ENCODE assay signal across 23 mouse cellular contexts in genomic region chr11:56146708-56147107, GRCm38 (mm10).
DNase-seq lines count a peak whose midpoint lies in the region; ATAC-seq and TF ChIP-seq lines count a peak whose summit lies in the region.
"Had no signal": no experiment of that assay in that cellular context is flagged by ENCODE, and none has a peak within 500 bp of the region (broad histone marks: within the 10 kb centered on the region; RNA-seq: fewer than 3 reads in every experiment).

No protein-coding gene starts in this region.

- no peak for TF ChIP-seq CTCF in layer of hippocampus, adult 2 months (conservative IDR thresholded peaks at IDR 0.05)

- no peak for ATAC-seq in cerebellum, adult (ENCODE audit: insufficient number of reproducible peaks, low FRiP score, low TSS enrichment)
- peak; percentile 53; the same call in 1 of the 2 replicates for ATAC-seq in neural tube, embryonic 13.5 days (ENCODE audit: low read depth)
- ATAC-seq in neural tube, embryonic 15.5 days (ENCODE audit: low FRiP score) = no peak
- ATAC-seq: forebrain, embryonic 16.5 days; intestine, postnatal 0 days; liver, postnatal 0 days; Patski had no signal

- H3K9me3 ChIP-seq in neural tube, embryonic 13.5 days = no peaks in the 10 kb centered on the region
- H3K9me3 ChIP-seq in neural tube, embryonic 15.5 days (replicated peaks) = no peaks in the 10 kb centered on the region
- H3K9me3 ChIP-seq: kidney, embryonic 15.5 days; limb, embryonic 10.5 days had no signal

- H3K9ac ChIP-seq in neural tube, embryonic 13.5 days = no peak overlapping the region
- H3K9ac ChIP-seq in neural tube, embryonic 15.5 days (replicated peaks) = no peak overlapping the region
- H3K9ac ChIP-seq: kidney, embryonic 15.5 days; liver, postnatal 0 days had no signal

- 61% methylated on average over 5 of the region's 5 CpGs for WGBS in neural tube, embryonic 13.5 days
- WGBS in neural tube, embryonic 15.5 days = 56% methylated on average over 5 of the region's 5 CpGs

- peaks cover 38% of the 10 kb centered on the region for H3K27me3 ChIP-seq in neural tube, embryonic 13.5 days
- peaks cover 7% of the 10 kb centered on the region; the same call in 1 of the 2 replicates for H3K27me3 ChIP-seq in neural tube, embryonic 15.5 days (replicated peaks)
- H3K27me3 ChIP-seq: kidney, embryonic 15.5 days had no signal

- H3K4me2 ChIP-seq in neural tube, embryonic 13.5 days = no peak overlapping the region
- H3K4me2 ChIP-seq in neural tube, embryonic 15.5 days = no peak overlapping the region
- H3K4me2 ChIP-seq: kidney, embryonic 15.5 days had no signal

- H3K4me3 ChIP-seq in layer of hippocampus, adult 2 months = no peak overlapping the region
- H3K4me3 ChIP-seq in neural tube, embryonic 13.5 days = no peak overlapping the region
- H3K4me3 ChIP-seq in neural tube, embryonic 15.5 days (replicated peaks) = no peak overlapping the region
- H3K4me3 ChIP-seq: gastrocnemius, adult 2 months; kidney, embryonic 15.5 days; left cerebral cortex, adult 2 months; limb, embryonic 10.5 days had no signal

- H3K27ac ChIP-seq in layer of hippocampus, adult 2 months = peak overlapping the region; percentile 61
- H3K27ac ChIP-seq in neural tube, embryonic 13.5 days (replicated peaks) = no peak overlapping the region
- no peak overlapping the region for H3K27ac ChIP-seq in neural tube, embryonic 15.5 days (replicated peaks)
- H3K27ac ChIP-seq: gastrocnemius, adult 2 months; kidney, embryonic 15.5 days; left cerebral cortex, adult 2 months; limb, embryonic 10.5 days had no signal

- DNase-seq in cerebellum, postnatal 10 days = peak; percentile 20 to 32
- DNase-seq in layer of hippocampus, adult 2 months (ENCODE audit: low spot score in 2 of 2) = peak in 1 of 2 experiments; percentile 21
- no peak for DNase-seq in layer of hippocampus, postnatal 25 days (ENCODE audit: extremely low spot score in 1 of 2, low spot score in 1 of 2)
- peak; percentile 36 for DNase-seq in retina, embryonic 14.5 days (ENCODE audit: low spot score)
- DNase-seq in Muller cell, postnatal 12 days (ENCODE audit: inconsistent ontology term) = no peak
- DNase-seq: adrenal gland, postnatal 10 days; cerebellum, adult 11-12 months; cerebellum, postnatal 25 days; embryo, embryonic 11 days; gastrocnemius, adult 2 months; kidney, postnatal 4 days; liver, postnatal 0 days; right cerebral cortex, postnatal 14 days; spleen, adult 18-20 months had no signal

- H3K4me1 ChIP-seq in neural tube, embryonic 13.5 days (replicated peaks) = peaks cover 10% of the 10 kb centered on the region
- H3K4me1 ChIP-seq in neural tube, embryonic 15.5 days = peaks cover 6% of the 10 kb centered on the region

- H3K36me3 ChIP-seq in neural tube, embryonic 13.5 days = no peaks in the 10 kb centered on the region
- no peaks in the 10 kb centered on the region for H3K36me3 ChIP-seq in neural tube, embryonic 15.5 days
- H3K36me3 ChIP-seq: kidney, embryonic 15.5 days; limb, embryonic 10.5 days had no signal

Comparison
In these comparisons a context has a peak if more than half of its experiments do, and no peak if none do; other contexts are left out.
1. DNase-seq: peak in cerebellum, postnatal 10 days (2 of 2) and retina, embryonic 14.5 days (single experiment); none in layer of hippocampus, postnatal 25 days (0 of 2) and Muller cell, postnatal 12 days (single experiment).